Mouse (Mus musculus): Measurements from ENCODE around the gene Aqp12.

- no peak for TF ChIP-seq CTCF (IDR thresholded peaks at IDR 0.05; ENCODE audit: low read depth)
- TF ChIP-seq EP300 (IDR thresholded peaks at IDR 0.05; ENCODE audit: low read depth) = no peak
Measured at GRCm38 (mm10) chr1:92989891-92990290, 16.2 kb upstream of the Aqp12 start.

All from heart, postnatal 0 days (tissue).